Mouse (Mus musculus): Measurements from ENCODE around the gene Slx4ip. TPM values are rescaled to one million over a fixed set of nuclear protein-coding genes. Genes with fewer than 3 reads are reported as not detected.

Gene Slx4ip
- 5.9 TPM for polyA plus RNA-seq (2015; fragmentation: Illumina TruSeq; extraction: RNeasy Lipid Tissue Mini Kit (QIAGEN cat#74804); ENCODE audit: low read depth, low replicate concordance)

DNA sequence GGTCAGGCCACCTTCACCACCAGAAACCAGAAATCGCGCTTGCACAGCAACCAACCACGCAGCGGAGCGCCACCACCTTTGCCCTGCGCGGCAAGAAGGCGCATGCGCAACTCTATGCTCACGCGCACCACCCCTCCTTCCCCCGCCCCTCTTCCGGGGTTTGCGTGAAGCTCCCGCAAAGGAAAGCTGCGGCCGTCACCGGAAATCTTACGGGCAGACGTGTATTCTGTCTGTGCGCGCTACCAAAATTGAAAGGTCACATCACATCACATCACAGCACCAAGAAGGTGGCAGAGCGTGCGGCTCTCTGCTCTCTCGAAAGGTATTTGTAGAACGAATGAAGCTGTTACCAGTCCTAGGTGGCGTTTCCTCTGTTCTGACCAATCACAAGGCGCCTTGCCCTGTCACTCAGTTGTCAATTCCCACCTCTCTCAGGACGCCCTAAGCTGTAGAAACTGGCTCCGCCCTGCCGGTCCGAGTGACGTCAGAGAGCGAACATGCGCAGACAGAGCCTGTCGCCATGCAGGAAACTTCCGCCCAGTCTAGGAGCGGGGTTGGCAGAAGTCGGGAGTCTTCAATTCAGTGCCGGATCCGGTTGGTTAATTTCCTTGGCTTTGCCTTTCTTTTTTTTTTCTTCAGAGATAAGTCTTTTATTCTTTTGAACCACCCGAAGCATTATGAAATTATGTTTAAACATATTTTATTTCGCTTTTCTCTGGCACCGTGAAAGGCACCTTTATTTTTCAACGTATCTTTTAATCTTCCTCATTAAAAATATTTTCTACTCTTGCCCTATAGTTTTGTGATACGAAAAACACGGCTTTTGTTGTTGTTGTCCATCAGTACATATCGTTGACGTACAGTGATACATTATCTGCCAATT lies at the start of gene Slx4ip, which contains the start of the genes AL731706.1 and Mkks:
TSS of gene Slx4ip (plus strand) at position 151 of the 883 bp plus-strand sequence.
TSS of gene AL731706.1 (minus strand) at position 322 of the 883 bp plus-strand sequence.
TSS of gene Mkks (minus strand) at position 322 of the 883 bp plus-strand sequence.

DNA sequence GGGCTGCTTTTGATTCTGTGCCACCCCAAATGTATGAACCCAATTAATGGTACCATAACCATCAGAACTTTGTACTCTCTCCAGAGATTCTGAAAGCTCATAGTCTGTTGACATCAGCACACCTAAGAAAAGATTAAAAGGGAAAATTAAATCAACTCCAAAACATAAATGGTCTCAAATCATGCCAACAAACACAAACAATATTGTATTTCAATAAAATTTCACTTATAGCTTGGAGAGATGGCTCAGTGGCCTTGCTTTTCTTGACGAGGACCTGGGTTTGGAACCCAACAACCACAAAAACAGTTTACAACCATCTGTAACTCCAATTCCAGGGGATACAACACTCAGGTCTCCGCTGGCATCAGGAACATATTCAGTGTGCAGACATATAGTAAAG lies 5.4 kb upstream of the Slx4ip start, which contains the start of gene AL731706.2:
TSS of gene AL731706.2 (minus strand) at position 101 of the 400 bp plus-strand sequence.

DNA sequence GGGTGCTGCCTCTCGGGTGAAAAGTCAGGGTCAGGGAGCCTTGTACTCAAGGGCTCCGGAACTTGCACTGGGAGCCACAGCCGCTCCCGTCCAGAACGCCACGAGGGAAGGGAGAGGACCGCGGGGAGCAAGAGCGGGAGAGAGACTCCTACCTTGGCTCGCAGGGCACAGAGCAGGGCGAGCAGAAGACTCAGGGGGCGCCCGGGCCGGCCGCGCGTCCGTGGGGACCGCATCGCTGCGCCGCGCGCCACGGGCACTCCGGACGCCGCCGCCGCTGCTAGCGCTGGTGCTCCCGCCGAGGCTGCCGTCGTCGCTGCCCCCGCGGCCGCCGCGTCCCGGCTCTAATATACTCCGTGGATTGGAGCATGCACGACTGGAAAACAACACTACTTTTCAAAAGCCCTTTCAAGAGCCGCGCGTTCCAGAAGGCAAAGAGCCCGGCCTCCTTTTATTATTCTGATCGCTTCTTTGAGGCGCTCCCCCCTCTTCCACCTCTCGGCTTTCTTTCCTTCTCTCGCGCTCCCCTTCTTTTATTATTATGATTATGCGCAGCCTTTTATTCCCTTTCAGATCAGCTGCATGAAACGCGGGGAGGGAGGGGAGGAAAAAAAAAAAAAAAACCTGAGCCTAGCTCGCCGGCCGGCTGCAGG lies 225.1 kb downstream of the Slx4ip start, which contains the start of gene Jag1:
TSS of gene Jag1 (minus strand) at position 620 of the 650 bp plus-strand sequence.

Other genes with a start within 250 kb of the Slx4ip start
- gene Snap25, start 177.8 kb upstream of the Slx4ip start, polyA plus RNA-seq (2015; fragmentation: Illumina TruSeq; extraction: RNeasy Lipid Tissue Mini Kit (QIAGEN cat#74804); ENCODE audit: low read depth, low replicate concordance), result 3,997 TPM
- 89.0 TPM for gene AL731706.2, start 5.5 kb upstream of the Slx4ip start, polyA plus RNA-seq (2015; fragmentation: Illumina TruSeq; extraction: RNeasy Lipid Tissue Mini Kit (QIAGEN cat#74804); ENCODE audit: low read depth, low replicate concordance)
- gene AL731706.1, start 171 bp downstream of the Slx4ip start, polyA plus RNA-seq (2015; fragmentation: Illumina TruSeq; extraction: RNeasy Lipid Tissue Mini Kit (QIAGEN cat#74804); ENCODE audit: low read depth, low replicate concordance), result 54.6 TPM
- gene Mkks, start 171 bp downstream of the Slx4ip start, polyA plus RNA-seq (2015; fragmentation: Illumina TruSeq; extraction: RNeasy Lipid Tissue Mini Kit (QIAGEN cat#74804); ENCODE audit: low read depth, low replicate concordance), result 22.0 TPM
- gene Jag1, start 225.4 kb downstream of the Slx4ip start, polyA plus RNA-seq (2015; fragmentation: Illumina TruSeq; extraction: RNeasy Lipid Tissue Mini Kit (QIAGEN cat#74804); ENCODE audit: low read depth, low replicate concordance), result 2.7 TPM

Data from brain, adult 10 weeks (tissue).